Mouse (Mus musculus): ENCODE measurements around the gene Nxpe4.

- TF ChIP-seq EP300 (IDR thresholded peaks at IDR 0.05; ENCODE audit: low read length) (no peak), ZNF384 (IDR thresholded peaks at IDR 0.05; ENCODE audit: low read depth, low read length) (no peak), ELF1 (IDR thresholded peaks at IDR 0.05; ENCODE audit: low read depth, low read length) (no peak), CTCF (conservative IDR thresholded peaks at IDR 0.05 in 1 of 2, IDR thresholded peaks at IDR 0.05 in 1 of 2; ENCODE audit: low read depth in 2 of 2, low read length in 2 of 2) (no peak), ETS1 (conservative IDR thresholded peaks at IDR 0.05; ENCODE audit: low read depth, low read length) (no peak)
Observed at GRCm38 (mm10) chr9:48418829-48419228, 257.0 kb downstream of the Nxpe4 start.

Data from CH12.LX (cell line).